Mouse (Mus musculus): Measurements from ENCODE around the gene Hoxd3. TPM values are rescaled to one million over a fixed set of nuclear protein-coding genes. Genes with fewer than 3 reads are reported as not detected.

Hoxd3 gene
- polyA plus RNA-seq, 1 experiment = 0.54 TPM

DNA sequence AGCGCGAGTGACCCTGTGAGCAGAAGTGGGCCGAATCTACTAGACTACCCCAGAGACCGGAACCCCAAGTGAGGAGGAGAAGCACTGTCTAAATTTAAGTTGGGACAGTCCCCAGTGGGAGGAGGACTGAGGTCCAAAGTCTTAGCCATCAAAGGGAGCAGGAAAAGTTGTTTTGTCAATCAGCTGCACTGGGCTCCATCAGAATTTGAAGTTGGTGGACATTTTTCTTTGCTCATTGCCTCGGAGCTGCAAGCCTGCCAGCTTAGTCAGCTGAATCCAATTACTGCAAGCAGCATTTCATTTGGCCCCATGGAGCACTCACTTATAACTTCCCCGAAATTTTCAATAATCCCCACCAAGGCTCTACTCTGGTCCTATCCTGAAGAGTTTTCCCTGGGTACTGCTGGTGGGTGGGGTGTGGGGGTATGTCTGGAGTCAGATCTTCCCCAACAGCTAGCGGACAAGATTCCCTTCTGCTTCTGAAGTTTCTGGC is 25.9 kb downstream of the Hoxd3 start:
- H3K27me3 ChIP-seq (ENCODE audit: control insufficient read depth, insufficient read depth, low read length) = peaks cover 40% of the 10 kb centered on the region
- no peak for DNase-seq
- TF ChIP-seq POLR2A (IDR thresholded peaks at IDR 0.05; ENCODE audit: control insufficient read depth, extremely low read depth, insufficient read depth, low read length, poor library complexity) (no peak), CTCF (IDR thresholded peaks at IDR 0.05; ENCODE audit: borderline replicate concordance, control insufficient read depth, extremely low read depth, insufficient read depth, low read length, poor library complexity) (no peak)
- H3K36me3 ChIP-seq (ENCODE audit: control insufficient read depth, insufficient read depth, low read length) = no peaks in the 10 kb centered on the region
- H3K4me3 ChIP-seq (ENCODE audit: control insufficient read depth, insufficient read depth, low read length) = no peak overlapping the region
- no peaks in the 10 kb centered on the region for H3K4me1 ChIP-seq (replicated peaks; ENCODE audit: control insufficient read depth, insufficient read depth, low read length)
- H3K27ac ChIP-seq (ENCODE audit: control insufficient read depth, insufficient read depth, low read length) = no peak overlapping the region
- 29% methylated on average over 7 of the region's 7 CpGs for WGBS

DNA sequence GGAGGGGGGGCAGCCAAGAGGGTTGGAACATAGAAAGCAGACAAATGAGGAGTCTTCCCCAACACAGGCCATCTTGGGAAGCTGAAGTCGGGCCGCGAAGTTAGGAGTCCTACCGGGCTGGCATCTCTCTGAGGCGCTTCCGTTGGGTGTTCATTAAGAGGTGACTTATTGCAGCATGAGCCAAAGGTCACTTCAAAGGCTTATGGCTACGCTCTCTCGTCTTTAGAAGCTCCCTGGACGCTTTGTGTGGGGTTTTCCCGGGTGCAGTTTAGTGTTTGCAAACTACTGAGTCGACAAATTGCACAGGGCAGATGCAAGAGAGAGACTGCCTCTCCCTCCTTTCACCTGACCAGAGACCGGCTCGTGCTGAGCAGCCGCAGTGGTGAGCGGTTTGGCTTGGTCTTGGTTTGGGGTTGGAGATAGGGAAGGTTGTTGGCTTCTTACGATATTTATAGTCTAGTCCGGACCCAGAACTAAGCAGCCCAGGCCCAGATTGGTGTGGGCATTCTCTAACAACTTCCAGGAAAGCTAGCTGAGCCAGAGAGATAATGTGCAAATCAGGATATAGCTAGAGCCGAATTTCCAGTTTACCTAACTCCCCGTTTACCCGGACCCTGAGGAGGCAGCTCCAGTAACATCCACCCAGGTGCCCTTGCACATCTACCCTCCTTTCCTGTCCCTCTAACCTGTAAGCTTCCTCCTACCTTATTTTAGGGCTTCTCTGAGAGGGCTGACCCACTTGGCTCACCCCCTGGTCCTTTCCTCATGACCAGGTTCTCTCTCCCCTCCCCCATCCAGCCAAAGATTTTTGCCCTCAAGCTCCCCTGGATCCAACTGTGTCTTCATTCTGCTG is 27.1 kb downstream of the Hoxd3 start:
- no peaks in the 10 kb centered on the region for H3K36me3 ChIP-seq (ENCODE audit: control insufficient read depth, insufficient read depth, low read length)
- DNase-seq = no peak
- no peak for TF ChIP-seq POLR2A (IDR thresholded peaks at IDR 0.05; ENCODE audit: control insufficient read depth, extremely low read depth, insufficient read depth, low read length, poor library complexity)
- no peak for TF ChIP-seq CTCF (IDR thresholded peaks at IDR 0.05; ENCODE audit: borderline replicate concordance, control insufficient read depth, extremely low read depth, insufficient read depth, low read length, poor library complexity)
- WGBS = 9% methylated on average over 20 of the region's 20 CpGs
- H3K27ac ChIP-seq (ENCODE audit: control insufficient read depth, insufficient read depth, low read length) = no peak overlapping the region
- no peak overlapping the region for H3K4me3 ChIP-seq (ENCODE audit: control insufficient read depth, insufficient read depth, low read length)
- H3K27me3 ChIP-seq (ENCODE audit: control insufficient read depth, insufficient read depth, low read length) = peaks cover 36% of the 10 kb centered on the region
- H3K4me1 ChIP-seq (replicated peaks; ENCODE audit: control insufficient read depth, insufficient read depth, low read length) = no peaks in the 10 kb centered on the region

DNA sequence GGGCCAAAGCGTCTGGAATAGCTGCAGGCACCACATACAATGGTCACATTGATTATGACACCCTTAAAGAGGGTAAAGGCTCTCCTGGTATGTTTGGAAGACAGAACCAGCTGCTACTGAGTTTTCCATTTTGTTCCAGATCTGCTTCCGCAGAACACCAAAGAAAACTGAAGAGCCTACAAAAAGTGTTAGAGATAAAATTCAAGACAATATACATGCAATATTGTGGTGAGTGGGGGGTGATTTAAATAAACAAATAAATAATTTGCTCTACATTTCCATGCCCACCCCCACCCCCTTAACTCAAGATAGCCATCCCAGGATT is 27.7 kb downstream of the Hoxd3 start:
- Histone ChIP-seq H3K27me3 (ENCODE audit: control insufficient read depth, insufficient read depth, low read length) (peaks cover 39% of the 10 kb centered on the region), H3K4me1 (replicated peaks; ENCODE audit: control insufficient read depth, insufficient read depth, low read length) (no peaks in the 10 kb centered on the region), H3K4me3 (ENCODE audit: control insufficient read depth, insufficient read depth, low read length) (no peak overlapping the region), H3K36me3 (ENCODE audit: control insufficient read depth, insufficient read depth, low read length) (no peaks in the 10 kb centered on the region), H3K27ac (ENCODE audit: control insufficient read depth, insufficient read depth, low read length) (no peak overlapping the region)
- TF ChIP-seq CTCF (IDR thresholded peaks at IDR 0.05; ENCODE audit: borderline replicate concordance, control insufficient read depth, extremely low read depth, insufficient read depth, low read length, poor library complexity) (no peak), POLR2A (IDR thresholded peaks at IDR 0.05; ENCODE audit: control insufficient read depth, extremely low read depth, insufficient read depth, low read length, poor library complexity) (no peak)
- 34% methylated on average over 2 of the region's 2 CpGs for WGBS
- no peak for DNase-seq

DNA sequence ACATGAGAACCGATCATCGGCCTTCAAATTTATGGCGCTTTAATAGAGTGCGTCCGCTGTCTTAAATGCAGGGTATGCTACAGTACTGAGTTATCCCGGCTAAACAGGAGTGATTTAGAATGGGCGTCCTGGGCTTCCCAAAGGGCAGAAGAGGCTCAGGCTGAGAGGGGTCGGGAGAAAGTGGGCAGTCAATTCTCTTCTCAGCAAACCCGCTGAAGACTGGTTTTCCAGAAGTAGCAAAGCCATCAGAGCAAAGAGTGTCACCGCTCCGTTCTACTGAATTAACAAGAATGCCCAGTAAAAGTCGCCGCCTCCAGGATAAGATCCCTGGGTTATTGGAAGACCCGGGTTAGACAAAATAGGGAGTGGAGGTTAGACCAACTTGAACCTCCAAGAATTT is 28.1 kb downstream of the Hoxd3 start:
- no peak for DNase-seq
- Histone ChIP-seq H3K36me3 (ENCODE audit: control insufficient read depth, insufficient read depth, low read length) (no peaks in the 10 kb centered on the region), H3K27ac (ENCODE audit: control insufficient read depth, insufficient read depth, low read length) (no peak overlapping the region), H3K4me3 (ENCODE audit: control insufficient read depth, insufficient read depth, low read length) (no peak overlapping the region), H3K4me1 (replicated peaks; ENCODE audit: control insufficient read depth, insufficient read depth, low read length) (no peaks in the 10 kb centered on the region), H3K27me3 (ENCODE audit: control insufficient read depth, insufficient read depth, low read length) (peaks cover 39% of the 10 kb centered on the region)
- TF ChIP-seq CTCF (IDR thresholded peaks at IDR 0.05; ENCODE audit: borderline replicate concordance, control insufficient read depth, extremely low read depth, insufficient read depth, low read length, poor library complexity) (no peak), POLR2A (IDR thresholded peaks at IDR 0.05; ENCODE audit: control insufficient read depth, extremely low read depth, insufficient read depth, low read length, poor library complexity) (no peak)
- WGBS = 19% methylated on average over 14 of the region's 14 CpGs

DNA sequence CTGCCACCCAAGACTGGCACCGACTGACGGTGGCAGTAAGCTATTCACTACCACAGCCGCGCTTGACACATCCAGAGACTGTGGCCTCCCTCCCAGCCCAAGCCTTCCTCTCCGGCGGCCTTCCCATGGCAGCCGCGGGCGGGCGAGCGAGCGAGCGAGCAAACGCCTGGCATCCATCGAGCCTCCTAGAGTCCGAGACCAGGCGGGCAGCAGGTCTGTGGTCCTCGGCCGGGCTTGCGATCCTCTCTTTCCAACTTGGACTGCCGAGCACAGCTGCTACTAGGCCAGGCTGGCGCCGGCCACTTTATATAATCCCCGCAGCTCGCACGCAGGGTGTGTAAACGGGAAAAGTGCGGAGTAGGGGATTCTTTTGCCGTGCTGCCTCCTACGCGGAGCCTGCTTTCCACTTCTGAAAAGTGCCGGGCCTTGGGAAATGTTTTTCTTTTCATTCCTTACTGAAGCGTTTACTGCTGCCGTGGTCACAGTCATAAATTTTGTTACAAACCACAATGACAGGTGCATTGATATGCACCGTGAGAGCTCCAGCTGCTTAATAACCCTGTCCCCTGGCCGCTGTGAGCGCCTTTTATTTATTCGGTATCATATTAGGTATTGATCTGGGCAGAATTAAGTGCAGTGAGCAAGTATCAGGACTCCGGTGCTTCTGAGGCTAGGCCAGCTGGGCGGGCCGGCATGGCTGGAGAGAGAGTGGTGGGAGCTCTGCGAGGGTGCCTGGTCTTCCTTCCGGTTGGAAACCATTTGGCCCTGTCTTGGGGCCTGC is 28.8 kb downstream of the Hoxd3 start:
- TF ChIP-seq CTCF (IDR thresholded peaks at IDR 0.05; ENCODE audit: borderline replicate concordance, control insufficient read depth, extremely low read depth, insufficient read depth, low read length, poor library complexity) = no peak
- no peak for TF ChIP-seq POLR2A (IDR thresholded peaks at IDR 0.05; ENCODE audit: control insufficient read depth, extremely low read depth, insufficient read depth, low read length, poor library complexity)
- no peaks in the 10 kb centered on the region for H3K36me3 ChIP-seq (ENCODE audit: control insufficient read depth, insufficient read depth, low read length)
- no peaks in the 10 kb centered on the region for H3K4me1 ChIP-seq (replicated peaks; ENCODE audit: control insufficient read depth, insufficient read depth, low read length)
- H3K27me3 ChIP-seq (ENCODE audit: control insufficient read depth, insufficient read depth, low read length) = peaks cover 37% of the 10 kb centered on the region
- no peak overlapping the region for H3K27ac ChIP-seq (ENCODE audit: control insufficient read depth, insufficient read depth, low read length)
- H3K4me3 ChIP-seq (ENCODE audit: control insufficient read depth, insufficient read depth, low read length) = no peak overlapping the region
- no peak for DNase-seq
- WGBS = 9% methylated on average over 43 of the region's 43 CpGs

DNA sequence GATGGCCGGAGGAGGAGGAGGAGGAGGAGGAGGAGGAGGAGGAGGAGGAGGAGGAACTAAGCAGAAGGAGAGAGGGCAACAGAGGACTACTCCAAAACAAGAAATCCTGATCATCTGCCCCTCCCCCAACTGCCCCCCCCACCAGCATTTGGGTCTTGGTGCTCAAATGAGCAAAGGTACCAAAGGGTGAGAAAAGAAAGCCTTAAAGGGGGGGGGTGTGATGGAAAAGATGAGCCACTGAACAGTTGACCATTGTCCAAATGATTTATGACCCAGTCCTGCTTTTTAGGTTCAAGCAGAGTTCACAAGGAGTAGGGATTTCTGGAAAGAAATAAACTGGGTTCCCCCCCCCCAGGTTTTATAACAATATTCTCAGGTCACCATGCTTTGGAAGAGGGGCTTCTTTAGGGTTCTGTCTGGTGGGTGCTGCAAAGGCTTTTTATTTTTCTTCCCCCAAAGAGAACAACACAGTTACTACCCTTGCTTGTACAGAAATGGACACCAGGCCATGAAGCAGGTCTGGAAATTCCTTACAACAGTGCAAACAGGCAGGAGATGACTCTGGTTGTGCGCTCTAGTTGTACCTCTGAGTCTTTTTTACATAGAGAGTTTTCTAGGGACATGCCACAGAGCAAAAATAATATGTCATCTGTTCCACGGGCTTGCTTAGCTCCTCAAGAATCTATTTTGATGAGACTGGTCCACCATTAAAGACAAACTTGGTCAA is 29.7 kb downstream of the Hoxd3 start:
- H3K27ac ChIP-seq (ENCODE audit: control insufficient read depth, insufficient read depth, low read length) = no peak overlapping the region
- DNase-seq = no peak
- no peaks in the 10 kb centered on the region for H3K4me1 ChIP-seq (replicated peaks; ENCODE audit: control insufficient read depth, insufficient read depth, low read length)
- peaks cover 43% of the 10 kb centered on the region for H3K27me3 ChIP-seq (ENCODE audit: control insufficient read depth, insufficient read depth, low read length)
- H3K4me3 ChIP-seq (ENCODE audit: control insufficient read depth, insufficient read depth, low read length) = no peak overlapping the region
- H3K36me3 ChIP-seq (ENCODE audit: control insufficient read depth, insufficient read depth, low read length) = no peaks in the 10 kb centered on the region
- no peak for TF ChIP-seq CTCF (IDR thresholded peaks at IDR 0.05; ENCODE audit: borderline replicate concordance, control insufficient read depth, extremely low read depth, insufficient read depth, low read length, poor library complexity)
- TF ChIP-seq POLR2A (IDR thresholded peaks at IDR 0.05; ENCODE audit: control insufficient read depth, extremely low read depth, insufficient read depth, low read length, poor library complexity) = no peak
- 77% methylated on average over 2 of the region's 3 CpGs for WGBS
